Mouse (Mus musculus): ENCODE results near the gene Zfp384. TPM values are rescaled to one million over a fixed set of nuclear protein-coding genes. Genes with fewer than 3 reads are reported as not detected.

The Zfp384 gene
- 12.2 and 13.6 TPM in 2 replicates for polyA plus RNA-seq (2016; fragmentation: Nextera tagmentation; extraction: Ambion mirVana)

GRCm38 (mm10) chr6:125009129-125009180 lies at the start of gene Zfp384:
Gene Zfp384 (plus strand): TSS chr6:125009145.
- peak within 1 kb of the TSS; percentile 100 for H3K9ac ChIP-seq
- no peak for ATAC-seq (ENCODE audit: insufficient number of reproducible peaks, low FRiP score)
- peak within 1 kb of the TSS; percentile 89 for H3K4me2 ChIP-seq
- H3K27me3 ChIP-seq (replicated peaks) = no peaks in the 10 kb centered on the region
- peaks cover 43% of the 10 kb centered on the region for H3K4me1 ChIP-seq (replicated peaks)
- peaks cover 31% of the 10 kb centered on the region for H3K36me3 ChIP-seq
- H3K4me3 ChIP-seq = peak within 1 kb of the TSS; percentile 92
- WGBS = 0% methylated on average over 3 of the region's 3 CpGs
- no peaks in the 10 kb centered on the region for H3K9me3 ChIP-seq (replicated peaks)
- H3K27ac ChIP-seq (ENCODE audit: poor library complexity, severe bottlenecking) = peak within 1 kb of the TSS; percentile 100

GRCm38 (mm10) chr6:124959960-124960359 lies 49.0 kb upstream of the Zfp384 start:
- no peaks in the 10 kb centered on the region for H3K9me3 ChIP-seq (replicated peaks)
- H3K9ac ChIP-seq = no peak overlapping the region
- H3K4me1 ChIP-seq (replicated peaks) = peaks cover 19% of the 10 kb centered on the region
- H3K36me3 ChIP-seq = peaks cover 70% of the 10 kb centered on the region
- no peak for ATAC-seq (ENCODE audit: insufficient number of reproducible peaks, low FRiP score)
- H3K4me2 ChIP-seq = no peak overlapping the region
- no peak overlapping the region for H3K4me3 ChIP-seq
- 94% methylated on average over 13 of the region's 13 CpGs for whole genome bisulfite sequencing
- H3K27me3 ChIP-seq (replicated peaks) = no peaks in the 10 kb centered on the region
- no peak overlapping the region for H3K27ac ChIP-seq (ENCODE audit: poor library complexity, severe bottlenecking)

GRCm38 (mm10) chr6:124961021-124961420 lies 47.9 kb upstream of the Zfp384 start:
- peaks cover 60% of the 10 kb centered on the region for H3K36me3 ChIP-seq
- 89% methylated on average over 12 of the region's 12 CpGs for WGBS
- no peak for ATAC-seq (ENCODE audit: insufficient number of reproducible peaks, low FRiP score)
- no peak overlapping the region for H3K4me2 ChIP-seq
- H3K27me3 ChIP-seq (replicated peaks) = no peaks in the 10 kb centered on the region
- no peak overlapping the region for H3K4me3 ChIP-seq
- no peaks in the 10 kb centered on the region for H3K9me3 ChIP-seq (replicated peaks)
- H3K4me1 ChIP-seq (replicated peaks) = peaks cover 22% of the 10 kb centered on the region
- no peak overlapping the region for H3K9ac ChIP-seq
- H3K27ac ChIP-seq (ENCODE audit: poor library complexity, severe bottlenecking) = no peak overlapping the region

- peak overlapping the region; percentile 90 for H3K4me3 ChIP-seq
- peak overlapping the region; percentile 89 for H3K27ac ChIP-seq (ENCODE audit: poor library complexity, severe bottlenecking)
- H3K27me3 ChIP-seq (replicated peaks) = no peaks in the 10 kb centered on the region
- peaks cover 42% of the 10 kb centered on the region for H3K36me3 ChIP-seq
- no peaks in the 10 kb centered on the region; the same call in 1 of the 2 replicates for H3K9me3 ChIP-seq (replicated peaks)
- peaks cover 25% of the 10 kb centered on the region for H3K4me1 ChIP-seq (replicated peaks)
- ATAC-seq (ENCODE audit: insufficient number of reproducible peaks, low FRiP score) = 0 out of 2 replicates have a peak, but pooled peaks have one; percentile 9
- peak overlapping the region; percentile 98 for H3K4me2 ChIP-seq
- peak overlapping the region; percentile 88 for H3K9ac ChIP-seq
- 34% methylated on average over 16 of the region's 16 CpGs for WGBS
These were observed 44.3 kb upstream of the Zfp384 start for GRCm38 (mm10) chr6:124964638-124965037.

- Histone ChIP-seq H3K4me3 (peak within 1 kb of the TSS; percentile 90), H3K9me3 (replicated peaks) (no peaks in the 10 kb centered on the region; the same call in 1 of the 2 replicates), H3K4me2 (peak within 1 kb of the TSS; percentile 98), H3K27me3 (replicated peaks) (no peaks in the 10 kb centered on the region), H3K36me3 (peaks cover 36% of the 10 kb centered on the region), H3K27ac (ENCODE audit: poor library complexity, severe bottlenecking) (peak within 1 kb of the TSS; percentile 89), H3K4me1 (replicated peaks) (peaks cover 25% of the 10 kb centered on the region), H3K9ac (peak within 1 kb of the TSS; percentile 88)
- WGBS = under 1% methylated on average over 67 of the region's 68 CpGs
- ATAC-seq (ENCODE audit: insufficient number of reproducible peaks, low FRiP score) = peak; percentile 96
These were observed 43.7 kb upstream of the Zfp384 start, which contains the start of gene Cops7a for GRCm38 (mm10) chr6:124965088-124965719. Gene Cops7a (minus strand): TSS chr6:124965538.

- H3K4me3 ChIP-seq = peak overlapping the region; percentile 90
- H3K36me3 ChIP-seq = peaks cover 31% of the 10 kb centered on the region
- ATAC-seq (ENCODE audit: insufficient number of reproducible peaks, low FRiP score) = no peak
- no peaks in the 10 kb centered on the region; the same call in 1 of the 2 replicates for H3K9me3 ChIP-seq (replicated peaks)
- no peaks in the 10 kb centered on the region for H3K27me3 ChIP-seq (replicated peaks)
- H3K4me2 ChIP-seq = peak overlapping the region; percentile 98
- peak overlapping the region; percentile 88 for H3K9ac ChIP-seq
- H3K27ac ChIP-seq (ENCODE audit: poor library complexity, severe bottlenecking) = peak overlapping the region; percentile 89
- peaks cover 25% of the 10 kb centered on the region for H3K4me1 ChIP-seq (replicated peaks)
- 14% methylated on average over 15 of the region's 15 CpGs for WGBS
These were observed 43.2 kb upstream of the Zfp384 start for GRCm38 (mm10) chr6:124965747-124966146.

- WGBS = 95% methylated on average over 7 of the region's 7 CpGs
- ATAC-seq (ENCODE audit: insufficient number of reproducible peaks, low FRiP score) = no peak
- peak overlapping the region; percentile 98 for H3K4me2 ChIP-seq
- peaks cover 25% of the 10 kb centered on the region for H3K4me1 ChIP-seq (replicated peaks)
- H3K9ac ChIP-seq = no peak overlapping the region
- no peak overlapping the region for H3K27ac ChIP-seq (ENCODE audit: poor library complexity, severe bottlenecking)
- peaks cover 23% of the 10 kb centered on the region for H3K36me3 ChIP-seq
- no peaks in the 10 kb centered on the region for H3K27me3 ChIP-seq (replicated peaks)
- no peaks in the 10 kb centered on the region; the same call in 1 of the 2 replicates for H3K9me3 ChIP-seq (replicated peaks)
- H3K4me3 ChIP-seq = peak overlapping the region; percentile 90; the same call in 1 of the 2 replicates
These were observed 42.4 kb upstream of the Zfp384 start for GRCm38 (mm10) chr6:124966466-124967118.

GRCm38 (mm10) chr6:124967766-124968165 lies 41.2 kb upstream of the Zfp384 start:
- Histone ChIP-seq H3K4me3 (no peak overlapping the region), H3K27me3 (replicated peaks) (no peaks in the 10 kb centered on the region), H3K4me2 (no peak overlapping the region), H3K9ac (no peak overlapping the region), H3K4me1 (replicated peaks) (peaks cover 15% of the 10 kb centered on the region), H3K27ac (ENCODE audit: poor library complexity, severe bottlenecking) (no peak overlapping the region), H3K36me3 (peaks cover 11% of the 10 kb centered on the region), H3K9me3 (replicated peaks) (no peaks in the 10 kb centered on the region; the same call in 1 of the 2 replicates)
- no peak for ATAC-seq (ENCODE audit: insufficient number of reproducible peaks, low FRiP score)
- WGBS = 63% methylated on average over 4 of the region's 4 CpGs

GRCm38 (mm10) chr6:124992241-124992640 lies 16.7 kb upstream of the Zfp384 start:
- no peak overlapping the region for H3K27ac ChIP-seq (ENCODE audit: poor library complexity, severe bottlenecking)
- H3K9me3 ChIP-seq (replicated peaks) = peaks cover 12% of the 10 kb centered on the region
- H3K9ac ChIP-seq = no peak overlapping the region; the same call in 1 of the 2 replicates
- no peaks in the 10 kb centered on the region for H3K36me3 ChIP-seq
- H3K4me3 ChIP-seq = no peak overlapping the region
- H3K27me3 ChIP-seq (replicated peaks) = peaks cover 55% of the 10 kb centered on the region
- no peak overlapping the region for H3K4me2 ChIP-seq
- peaks cover 11% of the 10 kb centered on the region for H3K4me1 ChIP-seq (replicated peaks)
- WGBS = 70% methylated on average over 4 of the region's 4 CpGs
- no peak for ATAC-seq (ENCODE audit: insufficient number of reproducible peaks, low FRiP score)

GRCm38 (mm10) chr6:124993365-124993764 lies 15.6 kb upstream of the Zfp384 start:
- Histone ChIP-seq H3K36me3 (no peaks in the 10 kb centered on the region), H3K27ac (ENCODE audit: poor library complexity, severe bottlenecking) (no peak overlapping the region), H3K4me1 (replicated peaks) (peaks cover 22% of the 10 kb centered on the region), H3K27me3 (replicated peaks) (peaks cover 66% of the 10 kb centered on the region), H3K9me3 (replicated peaks) (peaks cover 12% of the 10 kb centered on the region), H3K4me2 (no peak overlapping the region), H3K4me3 (no peak overlapping the region), H3K9ac (no peak overlapping the region)
- ATAC-seq (ENCODE audit: insufficient number of reproducible peaks, low FRiP score) = no peak
- 76% methylated on average over 9 of the region's 9 CpGs for WGBS

GRCm38 (mm10) chr6:124993876-124994275 lies 15.1 kb upstream of the Zfp384 start:
- Histone ChIP-seq H3K27ac (ENCODE audit: poor library complexity, severe bottlenecking) (no peak overlapping the region), H3K4me1 (replicated peaks) (peaks cover 25% of the 10 kb centered on the region), H3K9me3 (replicated peaks) (peaks cover 12% of the 10 kb centered on the region), H3K9ac (0 out of 2 replicates have a peak overlapping the region, but pooled peaks have one; percentile 15), H3K4me2 (peak overlapping the region; percentile 26; the same call in 1 of the 2 replicates), H3K36me3 (no peaks in the 10 kb centered on the region), H3K27me3 (replicated peaks) (peaks cover 71% of the 10 kb centered on the region), H3K4me3 (no peak overlapping the region)
- 14% methylated on average over 10 of the region's 11 CpGs for WGBS
- no peak for ATAC-seq (ENCODE audit: insufficient number of reproducible peaks, low FRiP score)
